Mouse (Mus musculus) midbrain, embryonic 16.5 days (tissue): ENCODE measurements around the gene Rps6ka2. TPM values are rescaled to one million over a fixed set of nuclear protein-coding genes. Genes with fewer than 3 reads are reported as not detected.
"Not testable (repeated sequence)": the region's sequence is repeated elsewhere in the genome, so short reads cannot be mapped to it uniquely, and the experiment has no call there.

Experiments
- ATAC-seq: fragments of 200-750 bp; cut with Nextera tagmentation; 2 replicates; pipeline ENCODE4 v1.8.0; 2017; ENCODE audit warnings: moderate TSS enrichment
- H3K27ac ChIP-seq: fragments of 300-500 bp; sonication (generic); 2 replicates; pipeline ENCODE4 v1.5.1; 2014; ENCODE audit warnings: mild to moderate bottlenecking, low read length, mixed read lengths
- H3K27me3 ChIP-seq: fragments of 300-500 bp; sonication (generic); 2 replicates; pipeline ENCODE4 v1.6.1; 2014; ENCODE audit warnings: low read depth, low read length, mixed read lengths; ENCODE audit not compliant: control insufficient read depth, insufficient read depth
- H3K36me3 ChIP-seq: fragments of 300-500 bp; sonication (generic); 2 replicates; pipeline ENCODE4 v1.6.1; 2014; ENCODE audit warnings: mild to moderate bottlenecking, low read length, moderate library complexity, mixed read lengths; ENCODE audit not compliant: control insufficient read depth, insufficient read depth
- H3K4me1 ChIP-seq: fragments of 300-500 bp; sonication (generic); 2 replicates; pipeline ENCODE4 v1.6.1; 2014; ENCODE audit warnings: mild to moderate bottlenecking, low read length, mixed read lengths; ENCODE audit not compliant: control insufficient read depth, insufficient read depth
- H3K4me2 ChIP-seq: fragments of 300-500 bp; sonication (generic); 2 replicates; pipeline ENCODE4 v1.6.1; 2014; ENCODE audit warnings: mild to moderate bottlenecking, low read length, mixed read lengths
- H3K4me3 ChIP-seq: fragments of 300-500 bp; sonication (generic); 2 replicates; pipeline ENCODE4 v1.5.1; 2014; ENCODE audit warnings: low read depth, mild to moderate bottlenecking, low read length, moderate library complexity, mixed read lengths
- H3K9ac ChIP-seq: fragments of 300-500 bp; sonication (generic); 2 replicates; pipeline ENCODE4 v1.6.1; 2014; ENCODE audit warnings: low read depth, low read length, mixed read lengths
- H3K9me3 ChIP-seq: fragments of 300-500 bp; sonication (generic); replicated peaks from 2 replicates; pipeline ENCODE4 v1.6.1; 2014; ENCODE audit warnings: mild to moderate bottlenecking, low read length, mixed read lengths; ENCODE audit not compliant: control insufficient read depth, poor library complexity, severe bottlenecking
- WGBS: fragments of 180-500 bp; shearing (Covaris S2); extraction: QIAGEN DNeasy Blood & Tissue Kit; methylation state at CpG from one replicate; pipeline ENCODE4 v1.1.7; 2014; 5-methylcytosine and 5-hydroxymethylcytosine counted together
- polyA plus RNA-seq: library from polyadenylated mRNA; unstranded; fragments of >200 nt; fragmentation: Nextera tagmentation; extraction: Ambion mirVana; gene quantifications from 2 replicates; pipeline ENCODE4 v1.2.1, GENCODE M21; 2015

Gene Rps6ka2
- polyA plus RNA-seq, 1 experiment from 2014 or later: 19.6 TPM

- Histone ChIP-seq H3K9me3 (no peaks in the 10 kb centered on the region), H3K36me3 (peaks cover 6% of the 10 kb centered on the region; the same call in 1 of the 2 replicates), H3K4me1 (no peaks in the 10 kb centered on the region), H3K4me2 (no peak overlapping the region), H3K27me3 (no peaks in the 10 kb centered on the region), H3K9ac (no peak overlapping the region), H3K4me3 (no peak overlapping the region), H3K27ac (no peak overlapping the region)
- WGBS: 70% methylated on average over 8 of the region's 8 CpGs
- ATAC-seq: no peak
Observed at GRCm38 (mm10) chr17:7284297-7284910, 114.5 kb downstream of the Rps6ka2 start.

- Histone ChIP-seq H3K4me1 (no peaks in the 10 kb centered on the region), H3K4me2 (no peak overlapping the region), H3K9ac (no peak overlapping the region), H3K9me3 (no peaks in the 10 kb centered on the region), H3K27me3 (no peaks in the 10 kb centered on the region), H3K36me3 (peaks cover 6% of the 10 kb centered on the region; the same call in 1 of the 2 replicates), H3K27ac (no peak overlapping the region), H3K4me3 (no peak overlapping the region)
- 87% methylated on average over 12 of the region's 12 CpGs for WGBS
- ATAC-seq: no peak
Observed at GRCm38 (mm10) chr17:7285292-7285691, 115.4 kb downstream of the Rps6ka2 start.

GRCm38 (mm10) chr17:7286422-7287050 is 116.6 kb downstream of the Rps6ka2 start:
- H3K4me3 ChIP-seq: no peak overlapping the region
- H3K4me1 ChIP-seq: no peaks in the 10 kb centered on the region
- H3K4me2 ChIP-seq: no peak overlapping the region
- H3K9me3 ChIP-seq: no peaks in the 10 kb centered on the region
- no peak overlapping the region for H3K9ac ChIP-seq
- peaks cover 8% of the 10 kb centered on the region; the same call in 1 of the 2 replicates for H3K36me3 ChIP-seq
- 77% methylated on average over 12 of the region's 12 CpGs for WGBS
- 0 out of 2 replicates have a peak overlapping the region, but pooled peaks have one; percentile 28 for H3K27ac ChIP-seq
- ATAC-seq: no peak
- H3K27me3 ChIP-seq: no peaks in the 10 kb centered on the region

- H3K27me3 ChIP-seq: no peaks in the 10 kb centered on the region
- 62% methylated on average over 11 of the region's 11 CpGs for WGBS
- no peak overlapping the region for H3K4me3 ChIP-seq
- H3K27ac ChIP-seq: no peak overlapping the region
- no peaks in the 10 kb centered on the region for H3K9me3 ChIP-seq
- no peak overlapping the region for H3K9ac ChIP-seq
- H3K4me2 ChIP-seq: no peak overlapping the region
- peak; percentile 51; the same call in 1 of the 2 replicates for ATAC-seq
- H3K4me1 ChIP-seq: no peaks in the 10 kb centered on the region; the same call in 1 of the 2 replicates
- peaks cover 3% of the 10 kb centered on the region; the same call in 1 of the 2 replicates for H3K36me3 ChIP-seq
Observed at GRCm38 (mm10) chr17:7292012-7292684, 122.2 kb downstream of the Rps6ka2 start.

GRCm38 (mm10) chr17:7306278-7307196 is 136.6 kb downstream of the Rps6ka2 start:
- not testable (repeated sequence) for H3K9ac ChIP-seq, H3K27me3 ChIP-seq, H3K36me3 ChIP-seq, H3K9me3 ChIP-seq, H3K4me3 ChIP-seq, H3K4me1 ChIP-seq, H3K4me2 ChIP-seq, H3K27ac ChIP-seq
- peak; percentile 92 for ATAC-seq
- 63% methylated on average over 8 of the region's 8 CpGs for WGBS

GRCm38 (mm10) chr17:7315693-7316382 is 145.9 kb downstream of the Rps6ka2 start:
- H3K27ac ChIP-seq, H3K4me1 ChIP-seq, H3K4me3 ChIP-seq, H3K9me3 ChIP-seq, ATAC-seq, H3K27me3 ChIP-seq, H3K36me3 ChIP-seq, H3K9ac ChIP-seq, H3K4me2 ChIP-seq: not testable (repeated sequence)
- WGBS: 78% methylated on average over 6 of the region's 8 CpGs

GRCm38 (mm10) chr17:7319789-7320188 is 149.9 kb downstream of the Rps6ka2 start:
- 94% methylated on average over 6 of the region's 6 CpGs for WGBS
- H3K27me3 ChIP-seq, H3K4me2 ChIP-seq, H3K9ac ChIP-seq, H3K4me3 ChIP-seq, ATAC-seq, H3K4me1 ChIP-seq, H3K9me3 ChIP-seq, H3K36me3 ChIP-seq, H3K27ac ChIP-seq: not testable (repeated sequence)

GRCm38 (mm10) chr17:7324346-7324745 is 154.4 kb downstream of the Rps6ka2 start, which contains the start of gene Tcp10a:
Gene Tcp10a, plus strand, starts transcription at chr17:7324646.
- not testable (repeated sequence) for H3K9me3 ChIP-seq, H3K4me1 ChIP-seq, H3K4me2 ChIP-seq, H3K9ac ChIP-seq, ATAC-seq, H3K27me3 ChIP-seq, H3K27ac ChIP-seq, H3K4me3 ChIP-seq, H3K36me3 ChIP-seq
- 96% methylated on average over 3 of the region's 5 CpGs for WGBS
